Mouse (Mus musculus): ENCODE data around the gene Birc3.

DNA sequence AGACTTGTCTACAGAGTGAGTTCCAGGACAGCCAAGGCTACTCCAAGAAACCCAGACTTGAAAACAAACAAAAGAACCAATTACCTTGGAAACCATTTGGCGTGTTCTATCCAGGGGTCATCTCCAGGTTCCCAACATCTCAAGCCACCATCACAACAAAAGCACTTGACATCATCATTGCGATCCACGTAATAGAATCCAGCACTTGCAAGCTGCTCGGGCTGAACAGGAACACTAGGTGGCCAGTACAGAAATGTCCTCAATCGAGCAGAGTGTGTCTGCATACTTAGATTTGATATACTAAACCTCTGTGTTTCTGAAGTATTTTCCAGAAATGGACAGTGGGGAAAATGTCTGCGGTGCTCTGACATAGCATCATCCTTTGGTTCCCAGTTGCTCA is 39.6 kb downstream of the Birc3 start:
- TF ChIP-seq GATA2 (IDR thresholded peaks at IDR 0.05; ENCODE audit: borderline replicate concordance, low read depth, low read length) (no peak), CTCF (IDR thresholded peaks at IDR 0.05; ENCODE audit: low read depth, low read length) (no peak), GATA1 (IDR thresholded peaks at IDR 0.05; ENCODE audit: borderline replicate concordance, low read length) (no peak), POLR2AphosphoS5 (IDR thresholded peaks at IDR 0.05; ENCODE audit: insufficient replicate concordance, low read depth, low read length) (no peak), TAL1 (conservative IDR thresholded peaks at IDR 0.05; ENCODE audit: low read depth, low read length) (no peak)
